Comparison of ENCODE assay signal across 11 mouse cellular contexts in the genomic region with DNA sequence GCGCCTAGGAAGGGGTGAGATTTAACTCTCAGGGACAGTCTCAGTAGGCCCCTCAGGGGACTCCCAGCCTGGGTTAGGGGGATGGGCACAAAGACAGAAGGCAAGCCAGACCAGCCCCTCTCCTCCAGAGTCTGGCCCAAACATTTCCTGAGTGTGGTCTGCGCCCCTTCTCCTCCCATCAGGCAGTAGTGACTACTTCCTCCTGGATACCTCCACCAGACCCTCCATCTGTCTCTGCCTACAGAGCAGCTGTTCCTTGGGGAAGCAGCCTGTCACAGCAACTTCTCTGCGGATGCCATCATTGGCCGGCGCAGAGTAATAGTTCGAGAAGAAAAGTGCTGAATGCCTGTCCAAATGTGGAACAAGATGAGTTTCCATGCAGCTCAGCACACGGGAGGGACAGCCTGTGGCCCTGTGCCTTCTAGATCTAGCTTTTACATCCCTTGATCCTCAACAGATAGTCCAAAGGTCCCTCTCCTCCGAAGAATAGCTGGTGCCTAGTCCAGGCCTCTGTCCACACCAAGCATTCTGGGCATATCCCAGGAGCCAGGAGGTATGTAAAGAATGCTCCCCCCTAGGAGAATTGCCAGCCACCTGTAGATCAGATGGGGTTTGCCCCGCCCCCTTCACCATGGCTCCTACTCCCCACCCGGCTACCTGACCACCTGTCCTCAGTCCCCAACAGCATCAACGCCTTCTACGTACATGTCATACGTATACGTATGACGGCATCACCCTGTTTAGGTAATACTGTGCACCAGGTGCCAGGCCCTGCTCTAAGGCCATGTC. TPM values are rescaled to one million over a fixed set of nuclear protein-coding genes. Genes with fewer than 3 reads are reported as not detected.
DNase-seq lines count a peak whose midpoint lies in the region; ATAC-seq and TF ChIP-seq lines count a peak whose summit lies in the region.
"Had no signal": no experiment of that assay in that cellular context is flagged by ENCODE, and none has a peak within 500 bp of the region (broad histone marks: within the 10 kb centered on the region; RNA-seq: fewer than 3 reads in every experiment).

No protein-coding gene starts in this region.

- 80% methylated on average over 15 of the region's 15 CpGs for WGBS in lung, embryonic 16.5 days
- 89% methylated on average over 15 of the region's 15 CpGs for WGBS in thymus, adult 2 months

- no peak for TF ChIP-seq POLR2A in thymus, adult 2 months (IDR thresholded peaks at IDR 0.05; ENCODE audit: control insufficient read depth, extremely low read depth, insufficient read depth, low read length, poor library complexity)

- no peak for ATAC-seq in lung, embryonic 16.5 days (ENCODE audit: low read depth)
- no peak for ATAC-seq in monocyte, adult 5-6 weeks (replicated peaks; ENCODE audit: insufficient number of reproducible peaks, low FRiP score, low TSS enrichment, poor library complexity, severe bottlenecking)

- peak overlapping the region; percentile 2; the same call in 1 of the 2 replicates for H3K27ac ChIP-seq in lung, embryonic 16.5 days (ENCODE audit: low read length)
- no peak overlapping the region for H3K27ac ChIP-seq in thymus, adult 2 months (ENCODE audit: control insufficient read depth, insufficient read depth, low read length)

- H3K4me1 ChIP-seq in lung, embryonic 16.5 days (replicated peaks; ENCODE audit: control insufficient read depth, insufficient read depth, low read length) = peaks cover 35% of the 10 kb centered on the region
- peaks cover 18% of the 10 kb centered on the region for H3K4me1 ChIP-seq in thymus, adult 2 months (replicated peaks; ENCODE audit: control insufficient read depth, insufficient read depth, low read length)

- peak; percentile 94 for DNase-seq in heart, adult 11 months
- DNase-seq in heart, postnatal 25 days (ENCODE audit: low spot score) = no peak
- DNase-seq in lung, postnatal 14 days = no peak
- peak; percentile 67 for DNase-seq in layer of hippocampus, adult 11-12 months (ENCODE audit: low spot score)
- DNase-seq in right cerebral cortex, adult 2 months (ENCODE audit: low spot score in 2 of 2) = peak; percentile 69 to 74
- no peak for DNase-seq in thymus, adult 2 months
- DNase-seq: cerebellum, adult 11-12 months had no signal

- TF ChIP-seq CTCF in thymus, adult 2 months (IDR thresholded peaks at IDR 0.05; ENCODE audit: borderline replicate concordance, control insufficient read depth, extremely low read depth, insufficient read depth, low read length, poor library complexity) = no peak

- intact Hi-C loops in heart, postnatal 25 days (cut with DNase I) = loop anchor here (2.0 kb wide), 1 partner anchor 46 kb away; no protein-coding TSS in a partner anchor

- H3K9ac ChIP-seq in lung, embryonic 16.5 days (ENCODE audit: low read length) = no peak overlapping the region
- H3K9ac ChIP-seq: intestine, embryonic 15.5 days; lung, embryonic 15.5 days had no signal

- H3K4me2 ChIP-seq in lung, embryonic 16.5 days (ENCODE audit: low read depth, low read length) = no peak overlapping the region

- no peaks in the 10 kb centered on the region for H3K36me3 ChIP-seq in lung, embryonic 16.5 days (ENCODE audit: control insufficient read depth, insufficient read depth, low read length)
- H3K36me3 ChIP-seq in thymus, adult 2 months (ENCODE audit: control insufficient read depth, insufficient read depth, low read length) = no peaks in the 10 kb centered on the region
- H3K36me3 ChIP-seq: intestine, embryonic 15.5 days; lung, embryonic 15.5 days had no signal

- no peaks in the 10 kb centered on the region for H3K27me3 ChIP-seq in lung, embryonic 16.5 days (ENCODE audit: control insufficient read depth, insufficient read depth, low read depth, low read length)
- H3K27me3 ChIP-seq in thymus, adult 2 months (ENCODE audit: control insufficient read depth, insufficient read depth, low read length) = no peaks in the 10 kb centered on the region
- H3K27me3 ChIP-seq: intestine, embryonic 15.5 days; lung, embryonic 15.5 days had no signal

- no peak overlapping the region for H3K4me3 ChIP-seq in lung, embryonic 16.5 days (ENCODE audit: low read length)
- H3K4me3 ChIP-seq in thymus, adult 2 months (ENCODE audit: control insufficient read depth, insufficient read depth, low read length) = no peak overlapping the region
- H3K4me3 ChIP-seq: intestine, embryonic 15.5 days; lung, embryonic 15.5 days had no signal

- H3K9me3 ChIP-seq in lung, embryonic 16.5 days (ENCODE audit: control insufficient read depth, low read length) = no peaks in the 10 kb centered on the region
- H3K9me3 ChIP-seq: intestine, embryonic 15.5 days; lung, embryonic 15.5 days had no signal

RNA-seq across cellular contexts. Expression of a gene that starts 44.8 kb away (rescaled TPM):
- 1 to 10 TPM; 2.6 TPM for total RNA-seq in heart, postnatal 25 days (2021)
- 4.4 and 4.6 TPM in 2 replicates for polyA plus RNA-seq in lung, embryonic 16.5 days (2015; fragmentation: Nextera tagmentation; extraction: Ambion mirVana)
- polyA plus RNA-seq in thymus, adult 2 months (2012; rRNA removed) = 1.9 and 2.0 TPM in 2 replicates
- total RNA-seq in monocyte, adult 5-6 weeks (2017) = 0.19 to 0.29 TPM in 2 of 3 replicates, not detected in the other

RNA-seq across cellular contexts. Expression of a gene that starts 59.7 kb away (rescaled TPM):
- 10 to 100 TPM; 64.3 to 70.2 TPM for total RNA-seq in heart, postnatal 25 days (2021)
- polyA plus RNA-seq in lung, embryonic 16.5 days (2015; fragmentation: Nextera tagmentation; extraction: Ambion mirVana) = 28.8 and 32.9 TPM in 2 replicates
- polyA plus RNA-seq in thymus, adult 2 months (2012; rRNA removed) = 169 and 254 TPM in 2 replicates
- 47.3 to 65.4 TPM (median 52.6 TPM) in 3 replicates for total RNA-seq in monocyte, adult 5-6 weeks (2017)

Comparison
In these comparisons a context has a peak if more than half of its experiments do, and no peak if none do; other contexts are left out.
1. DNase-seq: peak in heart, adult 11 months (single experiment), layer of hippocampus, adult 11-12 months (single experiment) and right cerebral cortex, adult 2 months (2 of 2); none in heart, postnatal 25 days (single experiment), lung, postnatal 14 days (single experiment) and thymus, adult 2 months (single experiment).